Mouse (Mus musculus): ENCODE measurements around the gene Sned1.

The Sned1 gene

DNA sequence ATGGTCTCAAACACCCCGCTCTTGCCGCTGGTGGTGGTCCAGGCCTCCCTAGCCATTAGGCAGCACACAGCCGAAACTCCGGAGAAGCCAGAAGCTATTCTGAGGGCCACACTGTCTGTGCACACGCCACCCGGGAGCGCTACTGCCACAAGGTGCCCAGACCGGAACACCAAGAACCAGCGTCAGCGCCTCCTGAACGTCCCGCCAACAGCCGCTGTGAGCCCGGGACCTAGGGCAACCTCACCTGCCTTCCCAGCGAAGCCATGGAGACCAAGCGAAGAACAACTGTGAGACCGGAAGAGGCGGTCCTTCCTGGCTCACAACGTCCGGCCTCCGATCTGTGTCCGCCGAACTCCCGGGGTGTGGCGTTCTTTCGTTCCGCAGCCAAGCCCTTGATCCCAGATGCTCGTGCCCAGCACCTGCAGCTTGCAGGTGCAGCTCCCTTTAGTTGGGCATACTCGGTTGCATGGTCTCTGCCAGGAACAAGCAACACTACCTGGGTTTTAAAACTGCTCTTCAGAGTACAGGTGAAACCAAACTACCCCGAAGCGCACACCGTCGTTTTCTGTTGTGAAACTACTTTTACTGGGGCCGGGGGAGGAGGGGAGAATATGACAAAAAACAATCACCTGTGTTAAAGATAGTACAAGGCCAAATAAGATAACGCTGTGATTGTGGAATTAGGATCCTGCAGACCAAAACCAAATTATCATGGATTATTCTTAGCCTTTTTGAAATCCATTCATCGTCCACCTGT is 70.1 kb downstream of the Sned1 start, which contains the start of gene Mterf4:
Mterf4 (minus strand) TSS at position 335 of the 757 bp plus-strand sequence.
- peak; percentile 82 for DNase-seq (ENCODE audit: extremely low spot score, low spot score)

DNA sequence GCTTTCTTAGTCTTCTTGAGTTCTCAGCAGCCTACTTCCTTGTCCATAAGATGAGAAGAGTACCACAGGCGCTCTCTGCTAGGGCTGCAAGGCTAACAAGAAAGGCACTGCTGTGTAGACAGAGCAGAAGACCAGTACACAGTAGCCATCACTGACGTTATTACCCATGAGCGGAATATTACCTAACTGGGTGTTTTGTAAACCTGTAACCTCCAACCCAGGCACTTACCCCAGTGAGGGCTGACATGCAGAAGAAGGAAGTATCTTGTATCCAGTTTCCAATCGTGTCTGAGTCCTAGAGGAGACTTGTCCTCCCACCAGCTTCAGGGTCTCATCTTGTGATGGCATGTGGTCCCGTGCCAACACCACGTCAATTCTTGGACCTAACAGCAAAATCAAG is 88.3 kb downstream of the Sned1 start:
- DNase-seq (ENCODE audit: extremely low spot score, low spot score) = no peak

DNA sequence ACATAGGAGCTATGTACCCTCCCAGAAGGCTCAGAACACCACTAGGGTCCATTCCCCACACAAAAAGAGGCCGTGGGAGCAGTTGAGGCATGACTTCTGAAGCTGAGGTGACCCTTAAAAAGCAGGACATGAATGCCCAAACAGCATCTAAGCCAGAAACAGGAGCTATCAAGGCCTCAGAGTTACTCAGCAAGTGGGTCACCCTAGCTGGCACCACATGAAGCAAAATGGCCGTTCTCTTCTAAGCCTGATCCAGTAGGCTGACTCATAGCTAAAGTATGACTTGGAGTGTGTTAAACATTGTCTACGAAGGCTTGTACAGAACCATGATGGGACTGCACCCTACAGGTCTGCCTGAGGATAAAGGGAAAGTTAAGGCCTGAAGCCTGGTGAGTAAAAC is 90.8 kb downstream of the Sned1 start:
- no peak for DNase-seq (ENCODE audit: extremely low spot score, low spot score)

DNA sequence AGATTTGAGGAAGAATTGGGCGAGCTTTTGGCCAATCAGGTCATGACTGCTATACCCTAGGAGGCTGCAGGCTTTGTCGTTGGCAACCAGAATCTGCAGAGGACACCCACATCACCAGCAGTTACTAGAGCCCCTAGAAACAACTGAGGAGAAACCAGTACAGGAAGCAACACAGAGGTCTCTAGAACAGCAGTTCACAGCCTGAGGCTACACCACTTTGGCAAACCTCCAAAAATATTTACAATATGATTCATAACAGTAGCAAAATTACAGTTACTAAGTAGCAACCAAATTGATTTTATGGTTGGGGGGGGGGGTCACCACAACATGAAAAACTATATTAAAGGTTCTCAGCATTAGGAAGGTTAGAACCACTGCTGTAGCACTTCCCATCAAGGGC is 99.0 kb downstream of the Sned1 start:
- DNase-seq (ENCODE audit: extremely low spot score, low spot score) = no peak

DNA sequence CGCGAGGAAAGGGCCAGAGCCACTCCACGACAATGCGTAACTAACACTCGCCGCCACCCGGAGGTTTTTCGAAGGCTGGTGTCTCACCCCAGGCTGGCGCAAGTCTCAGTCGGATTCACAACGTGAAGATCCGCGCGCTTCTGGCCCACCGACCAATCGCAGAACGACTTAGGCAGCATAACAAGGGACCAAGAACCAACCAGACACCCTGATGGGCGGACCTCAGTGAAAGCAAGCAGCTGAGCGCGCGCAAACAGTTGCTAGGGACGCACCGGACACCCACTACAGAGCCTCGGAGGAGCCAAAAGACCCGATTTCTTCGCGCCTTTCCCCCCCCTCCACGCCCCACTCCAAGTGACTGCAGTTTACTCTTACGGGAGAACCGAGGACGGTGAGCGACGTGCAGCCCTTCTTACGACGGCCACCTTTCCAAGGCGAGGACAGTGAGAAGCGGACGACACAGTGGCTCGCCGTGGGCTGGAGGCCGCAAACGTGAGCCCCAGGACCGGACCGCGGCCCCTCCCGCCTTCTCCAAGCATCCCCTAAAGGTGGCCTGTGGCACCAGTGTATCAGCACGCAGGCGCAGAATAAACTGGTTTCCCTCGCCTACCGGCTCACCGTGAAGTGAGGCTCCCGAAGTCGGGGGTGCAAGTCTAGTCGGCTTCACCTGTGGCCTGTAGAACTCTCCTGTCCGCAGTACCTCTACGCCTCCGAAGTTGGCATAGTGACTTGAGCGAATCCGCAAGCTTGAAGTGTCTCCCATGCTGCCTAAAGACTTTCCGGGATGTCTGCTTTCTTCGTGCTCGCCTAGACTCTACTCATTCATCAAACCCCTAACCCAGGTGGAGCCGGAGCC is 107.2 kb downstream of the Sned1 start, which contains the start of the genes Ppp1r7 and Pask:
Ppp1r7 (plus strand) TSS at position 207 of the 856 bp plus-strand sequence.
Pask (minus strand) TSS at position 835 of the 856 bp plus-strand sequence.
- DNase-seq (ENCODE audit: extremely low spot score, low spot score) = peak; percentile 99

DNA sequence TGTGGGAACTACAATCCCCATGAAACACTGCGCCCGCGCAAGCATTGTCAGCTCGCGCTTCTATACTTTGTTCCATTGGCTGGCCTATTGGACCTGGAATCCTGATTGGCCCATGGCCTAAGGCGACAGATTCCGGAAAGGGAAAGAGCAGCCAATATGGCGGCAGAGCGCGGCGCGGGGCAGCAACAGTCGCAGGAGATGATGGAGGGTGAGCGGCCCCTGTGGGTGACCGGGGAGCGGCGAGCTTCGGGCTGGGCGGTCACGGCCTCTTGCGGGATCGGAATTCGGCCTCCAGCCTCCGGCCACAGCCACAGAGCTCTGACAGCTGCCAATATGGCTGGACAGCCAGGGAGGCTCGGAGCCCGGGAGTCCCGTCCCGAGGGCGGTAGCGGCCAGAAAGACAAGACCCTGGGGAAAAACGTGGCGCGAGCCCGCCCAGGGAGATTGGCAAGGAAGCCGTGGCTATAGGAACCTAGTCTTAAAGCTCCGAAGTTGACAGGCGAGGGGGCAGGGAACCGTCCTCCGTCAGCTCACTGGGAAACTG is 107.9 kb downstream of the Sned1 start:
- no peak for DNase-seq (ENCODE audit: extremely low spot score, low spot score)

DNA sequence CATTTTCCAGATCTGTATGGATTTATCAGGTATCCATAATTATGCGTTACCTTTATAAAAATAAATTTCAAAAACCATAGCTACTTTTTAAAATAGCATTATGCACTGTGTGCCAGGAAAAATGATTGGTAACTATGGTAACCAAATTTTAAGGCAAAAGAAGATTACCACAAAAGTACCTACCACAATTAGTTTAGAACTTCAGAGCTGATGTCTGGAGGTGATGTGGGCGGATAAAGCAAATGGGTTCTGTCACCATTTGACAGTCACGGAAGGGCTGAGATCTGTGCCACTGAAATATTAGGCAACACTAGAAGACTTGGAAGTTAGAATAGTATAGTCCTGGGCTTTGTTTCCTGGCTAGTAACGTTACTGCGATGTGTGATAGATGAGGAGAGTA is 111.5 kb downstream of the Sned1 start:
- no peak for DNase-seq (ENCODE audit: extremely low spot score, low spot score)

DNA sequence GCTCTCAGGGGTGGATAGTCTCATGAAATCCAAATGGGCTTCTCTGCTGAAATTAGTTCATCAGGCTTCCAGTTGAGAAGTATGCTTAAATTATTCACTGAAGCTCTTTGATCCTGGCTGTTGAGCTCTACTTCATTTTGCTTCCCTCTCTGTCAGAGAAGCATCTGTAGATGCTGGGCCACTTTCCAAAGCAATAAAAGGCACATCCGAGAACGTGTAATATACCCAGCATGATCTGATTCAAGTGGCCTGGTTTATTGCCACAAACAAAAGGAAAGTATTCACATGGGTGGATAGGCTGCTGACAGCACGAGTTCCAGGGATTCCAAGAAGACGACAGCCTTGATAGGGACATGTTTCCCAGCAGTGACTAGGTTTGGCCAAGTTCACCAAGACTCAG is 114.1 kb downstream of the Sned1 start:
- no peak for DNase-seq (ENCODE audit: extremely low spot score, low spot score)
